Mouse (Mus musculus) lung, embryonic 16.5 days (tissue): ENCODE results near the gene Ddx47. TPM values are rescaled to one million over a fixed set of nuclear protein-coding genes. Genes with fewer than 3 reads are reported as not detected.
A peak's percentile ranks its signal among the peaks of the same experiment; 100 is the strongest.

Experiments used
- ATAC-seq: fragments of 200-750 bp; cut with Nextera tagmentation; 2 replicates; pipeline ENCODE4 v1.8.0; 2017; ENCODE audit warnings: low read depth, mild to moderate bottlenecking, moderate library complexity
- H3K27ac ChIP-seq: fragments of 300-500 bp; sonication (generic); 2 replicates; pipeline ENCODE4 v1.5.1; 2014; ENCODE audit warnings: mild to moderate bottlenecking, control low read depth, low read length
- H3K27me3 ChIP-seq: fragments of 300-500 bp; sonication (generic); 2 replicates; pipeline ENCODE4 v1.6.1; 2014; ENCODE audit warnings: low read depth, low read length, mixed read lengths; ENCODE audit not compliant: control insufficient read depth, insufficient read depth
- H3K36me3 ChIP-seq: fragments of 300-500 bp; sonication (generic); 2 replicates; pipeline ENCODE4 v1.6.1; 2014; ENCODE audit warnings: low read length; ENCODE audit not compliant: control insufficient read depth, insufficient read depth
- H3K4me1 ChIP-seq: fragments of 300-500 bp; sonication (generic); replicated peaks from 2 replicates; pipeline ENCODE4 v1.6.1; 2014; ENCODE audit warnings: low read length, mixed read lengths; ENCODE audit not compliant: control insufficient read depth, insufficient read depth
- H3K4me2 ChIP-seq: fragments of 300-500 bp; sonication (generic); 2 replicates; pipeline ENCODE4 v1.6.1; 2014; ENCODE audit warnings: low read depth, low read length, control low read depth
- H3K4me3 ChIP-seq: fragments of 300-500 bp; sonication (generic); 2 replicates; pipeline ENCODE4 v1.5.1; 2014; ENCODE audit warnings: mild to moderate bottlenecking, low read length, control low read depth
- H3K9ac ChIP-seq: fragments of 300-500 bp; sonication (generic); 2 replicates; pipeline ENCODE4 v1.6.1; 2014; ENCODE audit warnings: low read length, control low read depth
- H3K9me3 ChIP-seq: fragments of 300-500 bp; sonication (generic); 2 replicates; pipeline ENCODE4 v1.6.1; 2016; ENCODE audit warnings: low read length; ENCODE audit not compliant: control insufficient read depth
- WGBS: fragments of 180-500 bp; shearing (Covaris S2); extraction: QIAGEN DNeasy Blood & Tissue Kit; methylation state at CpG from one replicate; pipeline ENCODE4 v1.1.7; 2014; 5-methylcytosine and 5-hydroxymethylcytosine counted together
- polyA plus RNA-seq: library from polyadenylated mRNA; unstranded; fragments of >200 nt; fragmentation: Nextera tagmentation; extraction: Ambion mirVana; gene quantifications from 2 replicates; pipeline ENCODE4 v1.2.1, GENCODE M21; 2015

Gene Ddx47
- polyA plus RNA-seq, 1 experiment from 2014 or later: 123 TPM

DNA sequence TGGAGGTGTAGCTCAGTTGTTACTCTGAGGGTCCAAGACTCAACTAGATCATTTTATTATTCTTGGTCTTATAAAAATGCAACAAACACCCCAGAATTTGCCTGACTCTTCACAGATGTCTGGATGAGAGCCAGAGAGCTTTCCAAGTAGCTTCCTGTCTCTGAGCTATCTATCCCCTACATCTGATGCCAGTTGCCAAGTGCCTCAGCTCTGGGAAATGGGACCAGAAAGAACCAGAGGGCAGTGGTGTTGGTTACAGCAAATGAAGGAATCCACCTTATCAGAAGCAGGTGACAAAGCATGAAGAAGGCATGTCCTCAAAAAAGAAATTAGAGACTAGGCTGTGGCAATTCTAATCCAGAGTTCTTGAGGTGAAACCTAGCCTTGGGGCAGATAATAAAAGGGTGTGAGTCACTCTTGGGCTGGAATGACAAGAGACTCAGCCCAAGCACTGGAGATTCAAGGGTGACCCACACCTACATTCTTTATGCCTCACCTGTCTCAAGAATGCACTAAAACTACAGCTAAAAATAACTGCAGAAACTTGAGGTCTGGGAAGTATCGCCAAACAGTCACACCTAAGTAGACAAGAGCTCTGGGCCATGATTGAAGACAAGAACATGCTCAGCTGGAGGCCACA is 13.5 kb downstream of the Ddx47 start:
- H3K36me3 ChIP-seq: peaks cover 24% of the 10 kb centered on the region
- WGBS: 52% methylated on average over 1 of the region's 1 CpGs
- peak; percentile 85 for ATAC-seq
- no peak overlapping the region for H3K9ac ChIP-seq
- H3K4me2 ChIP-seq: no peak overlapping the region
- H3K27me3 ChIP-seq: no peaks in the 10 kb centered on the region
- peak overlapping the region; percentile 91 for H3K27ac ChIP-seq
- no peaks in the 10 kb centered on the region for H3K9me3 ChIP-seq
- no peak overlapping the region for H3K4me3 ChIP-seq
- peaks cover 14% of the 10 kb centered on the region for H3K4me1 ChIP-seq

DNA sequence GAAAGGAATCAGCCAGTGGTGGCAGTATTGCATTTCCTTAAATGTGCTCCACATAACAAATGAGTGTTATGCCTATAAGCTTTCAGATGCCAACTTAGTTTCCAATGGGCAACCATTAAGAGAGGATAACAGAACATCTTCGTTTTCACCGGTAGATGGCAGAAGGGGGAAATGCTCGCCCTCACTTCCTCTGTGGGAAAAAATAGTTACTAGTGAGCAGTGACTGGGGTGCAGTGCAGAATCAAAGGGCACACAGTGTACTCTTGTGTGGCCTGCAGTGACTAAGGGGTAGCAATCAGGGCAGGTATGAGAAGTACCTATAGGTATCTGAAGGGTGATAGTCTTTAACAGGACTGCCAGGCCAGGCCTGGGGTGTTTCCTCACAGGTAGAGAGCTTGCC is 14.8 kb downstream of the Ddx47 start:
- no peaks in the 10 kb centered on the region for H3K9me3 ChIP-seq
- ATAC-seq: peak; percentile 60; the same call in 1 of the 2 replicates

DNA sequence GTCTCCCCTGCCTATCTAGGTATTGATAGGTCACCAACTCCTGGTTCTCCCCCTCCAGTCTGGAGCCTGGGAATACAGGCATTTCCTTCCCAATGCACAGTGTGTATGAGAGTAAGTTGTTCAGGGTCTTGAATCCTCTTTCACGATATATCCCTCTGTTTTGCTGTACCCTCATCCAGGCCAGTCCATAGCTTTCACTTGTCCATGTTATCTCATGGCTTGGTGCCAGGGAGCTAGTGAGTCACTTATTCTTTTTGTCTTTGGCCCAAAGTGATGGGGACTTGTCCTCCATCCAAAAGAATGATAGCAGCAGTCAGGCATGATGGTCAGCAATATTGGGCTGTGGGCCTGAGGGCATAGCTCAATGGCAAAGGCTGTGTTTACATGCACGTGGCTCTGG is 15.3 kb downstream of the Ddx47 start:
- WGBS: 46% methylated on average over 2 of the region's 2 CpGs
- peaks cover 14% of the 10 kb centered on the region for H3K4me1 ChIP-seq
- H3K27me3 ChIP-seq: no peaks in the 10 kb centered on the region
- no peak overlapping the region for H3K4me2 ChIP-seq
- no peaks in the 10 kb centered on the region for H3K9me3 ChIP-seq
- H3K4me3 ChIP-seq: no peak overlapping the region
- peaks cover 15% of the 10 kb centered on the region for H3K36me3 ChIP-seq
- peak; percentile 6; the same call in 1 of the 2 replicates for ATAC-seq
- H3K27ac ChIP-seq: peak overlapping the region; percentile 57
- no peak overlapping the region for H3K9ac ChIP-seq

More for the DNA sequence above, 14.8 kb downstream of the Ddx47 start:
- Histone ChIP-seq H3K9ac (no peak overlapping the region), H3K4me3 (no peak overlapping the region), H3K27me3 (no peaks in the 10 kb centered on the region), H3K4me2 (no peak overlapping the region), H3K4me1 (peaks cover 14% of the 10 kb centered on the region), H3K27ac (peak overlapping the region; percentile 57), H3K36me3 (peaks cover 20% of the 10 kb centered on the region)
- WGBS: 5% methylated on average over 3 of the region's 3 CpGs

DNA sequence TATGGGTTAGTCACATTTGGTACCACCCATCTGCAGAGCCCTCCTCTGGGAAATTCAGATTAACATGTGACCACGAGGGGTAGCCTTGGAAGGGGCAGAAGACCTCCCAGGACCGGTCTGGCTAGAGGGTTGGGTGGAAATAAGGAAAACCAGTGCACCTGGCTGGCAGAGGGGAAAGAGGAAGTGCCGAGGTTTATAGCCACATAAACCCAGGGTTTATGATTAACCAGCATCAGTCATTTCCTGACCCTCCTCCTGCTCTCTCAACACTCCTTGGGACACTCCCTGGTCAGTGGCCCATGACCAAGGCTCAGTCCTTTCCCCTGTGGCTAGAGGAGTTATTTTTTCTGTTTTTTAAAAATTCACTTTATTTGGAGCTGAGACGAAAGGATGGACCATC is 17.8 kb downstream of the Ddx47 start:
- no peak overlapping the region for H3K4me3 ChIP-seq
- no peaks in the 10 kb centered on the region for H3K9me3 ChIP-seq
- peaks cover 8% of the 10 kb centered on the region for H3K4me1 ChIP-seq
- no peak for ATAC-seq
- H3K9ac ChIP-seq: no peak overlapping the region
- H3K27me3 ChIP-seq: no peaks in the 10 kb centered on the region
- WGBS: 42% methylated on average over 4 of the region's 4 CpGs
- peaks cover 2% of the 10 kb centered on the region; the same call in 1 of the 2 replicates for H3K36me3 ChIP-seq
- no peak overlapping the region for H3K4me2 ChIP-seq
- no peak overlapping the region for H3K27ac ChIP-seq

DNA sequence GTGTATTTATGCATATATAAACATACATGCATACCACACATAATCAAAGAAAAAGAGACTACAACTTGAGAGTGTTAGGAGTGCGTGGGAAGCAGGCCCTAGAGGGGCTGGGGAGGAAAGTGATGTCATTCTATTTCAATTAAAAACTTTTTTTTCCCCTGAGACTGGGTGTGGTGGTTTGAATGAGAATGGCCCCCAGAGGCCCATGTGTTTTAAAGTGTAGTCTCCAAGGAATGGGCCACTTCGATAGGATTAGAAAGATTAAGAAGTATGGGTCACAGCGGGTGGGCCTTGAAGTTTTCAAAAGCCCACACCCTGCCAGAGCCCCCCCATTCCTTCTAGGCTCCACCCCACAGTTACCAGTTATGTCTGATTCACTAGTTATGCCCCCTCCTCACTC is 27.3 kb downstream of the Ddx47 start:
- H3K36me3 ChIP-seq: no peaks in the 10 kb centered on the region
- peaks cover 3% of the 10 kb centered on the region; the same call in 1 of the 2 replicates for H3K9me3 ChIP-seq
- no peak overlapping the region for H3K27ac ChIP-seq
- ATAC-seq: no peak
- no peak overlapping the region for H3K9ac ChIP-seq
- no peak overlapping the region for H3K4me3 ChIP-seq
- WGBS: 72% methylated on average over 3 of the region's 3 CpGs
- H3K27me3 ChIP-seq: peaks cover 3% of the 10 kb centered on the region; the same call in 1 of the 2 replicates
- H3K4me1 ChIP-seq: peaks cover 4% of the 10 kb centered on the region; the same call in 1 of the 2 replicates
- H3K4me2 ChIP-seq: no peak overlapping the region

- peaks cover 3% of the 10 kb centered on the region; the same call in 1 of the 2 replicates for H3K9me3 ChIP-seq
- H3K36me3 ChIP-seq: no peaks in the 10 kb centered on the region
- ATAC-seq: peak; percentile 64; the same call in 1 of the 2 replicates
- no peak overlapping the region for H3K27ac ChIP-seq
- H3K9ac ChIP-seq: 0 out of 2 replicates have a peak overlapping the region, but pooled peaks have one; percentile 10
- 5% methylated on average over 21 of the region's 21 CpGs for WGBS
- peaks cover 4% of the 10 kb centered on the region; the same call in 1 of the 2 replicates for H3K4me1 ChIP-seq
- H3K4me3 ChIP-seq: peak overlapping the region; percentile 26
- H3K4me2 ChIP-seq: peak overlapping the region; percentile 49
- peaks cover 3% of the 10 kb centered on the region; the same call in 1 of the 2 replicates for H3K27me3 ChIP-seq
These were observed 29.0 kb downstream of the Ddx47 start for GRCm38 (mm10) chr6:135040275-135040871.

GRCm38 (mm10) chr6:135041930-135042329 is 30.5 kb downstream of the Ddx47 start:
- ATAC-seq: no peak
- H3K27me3 ChIP-seq: peaks cover 3% of the 10 kb centered on the region; the same call in 1 of the 2 replicates
- 77% methylated on average over 3 of the region's 3 CpGs for WGBS
- peaks cover 4% of the 10 kb centered on the region; the same call in 1 of the 2 replicates for H3K4me1 ChIP-seq
- no peaks in the 10 kb centered on the region for H3K36me3 ChIP-seq
- no peak overlapping the region for H3K9ac ChIP-seq
- no peak overlapping the region for H3K4me3 ChIP-seq
- H3K9me3 ChIP-seq: peaks cover 3% of the 10 kb centered on the region; the same call in 1 of the 2 replicates
- no peak overlapping the region for H3K4me2 ChIP-seq
- no peak overlapping the region for H3K27ac ChIP-seq

- WGBS: 47% methylated on average over 9 of the region's 9 CpGs
These were observed 35.9 kb downstream of the Ddx47 start for GRCm38 (mm10) chr6:135047276-135047675.

DNA sequence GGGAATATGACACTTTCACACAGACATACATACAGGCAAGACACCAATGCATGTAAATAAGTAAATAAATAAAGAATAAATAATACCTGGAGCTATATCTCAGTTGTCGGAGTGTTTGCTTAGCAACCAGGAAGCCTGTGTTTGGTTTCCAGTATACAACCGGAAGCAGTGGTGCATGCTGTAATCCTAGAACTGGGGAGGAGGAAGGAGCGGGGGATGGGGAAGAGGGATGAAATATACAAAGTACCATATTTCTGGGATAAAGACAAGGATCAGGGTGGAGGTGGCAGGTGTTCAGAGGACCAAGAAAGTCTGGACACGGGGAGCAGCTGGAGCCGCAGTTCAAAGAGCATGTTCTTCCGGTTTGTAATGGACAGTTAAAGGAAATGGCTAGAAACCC is 37.1 kb downstream of the Ddx47 start:
- H3K27ac ChIP-seq: peak overlapping the region; percentile 25; the same call in 1 of the 2 replicates
- no peaks in the 10 kb centered on the region for H3K27me3 ChIP-seq
- WGBS: 67% methylated on average over 6 of the region's 6 CpGs
- H3K4me1 ChIP-seq: peaks cover 5% of the 10 kb centered on the region; the same call in 1 of the 2 replicates
- peak; percentile 45; the same call in 1 of the 2 replicates for ATAC-seq
- H3K9ac ChIP-seq: no peak overlapping the region
- no peaks in the 10 kb centered on the region for H3K36me3 ChIP-seq
- no peaks in the 10 kb centered on the region for H3K9me3 ChIP-seq
- no peak overlapping the region for H3K4me3 ChIP-seq
- H3K4me2 ChIP-seq: no peak overlapping the region

More at GRCm38 (mm10) chr6:135047276-135047675, 35.9 kb downstream of the Ddx47 start:
- no peak for ATAC-seq
- Histone ChIP-seq H3K36me3 (no peaks in the 10 kb centered on the region), H3K27ac (no peak overlapping the region), H3K4me3 (no peak overlapping the region), H3K4me1 (peaks cover 5% of the 10 kb centered on the region; the same call in 1 of the 2 replicates), H3K4me2 (no peak overlapping the region), H3K27me3 (no peaks in the 10 kb centered on the region), H3K9ac (no peak overlapping the region), H3K9me3 (no peaks in the 10 kb centered on the region)
